Mouse (Mus musculus) heart, embryonic 14.5 days (tissue): Measurements from ENCODE around the gene Olfr54. TPM values are rescaled to one million over a fixed set of nuclear protein-coding genes. Genes with fewer than 3 reads are reported as not detected.

ENCODE experiments used
- ATAC-seq: fragments of 200-750 bp; cut with Nextera tagmentation; 2 replicates; pipeline ENCODE4 v1.8.0; 2017; ENCODE audit warnings: low read depth, moderate TSS enrichment; ENCODE audit not compliant: insufficient number of reproducible peaks, insufficient read depth, low FRiP score
- H3K27ac ChIP-seq, 2 experiments: fragments of 200-500 bp in 1 of 2; fragments of 300-500 bp in 1 of 2; sonication (generic) in 1 of 2; replicated peaks in 1 of 2; 2 replicates each; pipeline ENCODE4 v1.5.1; 2012 to 2014; ENCODE audit warnings: low read depth in 2 of 2, low read length in 2 of 2, control low read depth in 1 of 2, mild to moderate bottlenecking in 1 of 2, mixed read lengths in 1 of 2; ENCODE audit not compliant: control insufficient read depth in 1 of 2, insufficient read depth in 1 of 2
- H3K27me3 ChIP-seq: fragments of 300-500 bp; sonication (generic); 2 replicates; pipeline ENCODE4 v1.6.1; 2014; ENCODE audit warnings: mild to moderate bottlenecking, low read length, control low read depth; ENCODE audit not compliant: control insufficient read depth, insufficient read depth
- H3K36me3 ChIP-seq: fragments of 300-500 bp; sonication (generic); 2 replicates; pipeline ENCODE4 v1.6.1; 2014; ENCODE audit warnings: mild to moderate bottlenecking, control low read depth, low read length, mixed read lengths; ENCODE audit not compliant: control insufficient read depth, insufficient read depth
- H3K4me1 ChIP-seq, 2 experiments: fragments of 200-500 bp in 1 of 2; fragments of 300-500 bp in 1 of 2; sonication (generic) in 1 of 2; 2 replicates each; pipeline ENCODE4 v1.6.1; 2012 to 2014; ENCODE audit warnings: low read length in 2 of 2, control low read depth in 1 of 2, mixed read lengths in 1 of 2; ENCODE audit not compliant: control insufficient read depth in 2 of 2, insufficient read depth in 2 of 2
- H3K4me2 ChIP-seq: fragments of 300-500 bp; sonication (generic); 2 replicates; pipeline ENCODE4 v1.6.1; 2014; ENCODE audit warnings: mild to moderate bottlenecking, low read length
- H3K4me3 ChIP-seq, 2 experiments: fragments of 200-500 bp in 1 of 2; fragments of 300-500 bp in 1 of 2; sonication (generic) in 1 of 2; 2 replicates each; pipeline ENCODE4 v1.5.1; 2012 to 2014; ENCODE audit warnings: low read length in 2 of 2, mild to moderate bottlenecking in 2 of 2, control low read depth in 1 of 2, low read depth in 1 of 2, moderate library complexity in 1 of 2; ENCODE audit not compliant: control insufficient read depth in 1 of 2, insufficient read depth in 1 of 2
- H3K9ac ChIP-seq: fragments of 300-500 bp; sonication (generic); 2 replicates; pipeline ENCODE4 v1.6.1; 2014; ENCODE audit warnings: mild to moderate bottlenecking, low read length
- H3K9me3 ChIP-seq: fragments of 300-500 bp; sonication (generic); 2 replicates; pipeline ENCODE4 v1.6.1; 2016; ENCODE audit warnings: low read length, control low read depth; ENCODE audit not compliant: control insufficient read depth
- WGBS: fragments of 180-500 bp; shearing (Covaris S2); extraction: QIAGEN DNeasy Blood & Tissue Kit; methylation state at CpG from one replicate; pipeline ENCODE4 v1.1.7; 2014; 5-methylcytosine and 5-hydroxymethylcytosine counted together
- polyA plus RNA-seq: library from polyadenylated mRNA; unstranded; fragments of >200 nt; fragmentation: Nextera tagmentation; extraction: Ambion mirVana; gene quantifications from 2 replicates; pipeline ENCODE4 v1.2.1, GENCODE M21; 2014

Gene Olfr54
- polyA plus RNA-seq, 1 experiment from 2014 or later = not detected

DNA sequence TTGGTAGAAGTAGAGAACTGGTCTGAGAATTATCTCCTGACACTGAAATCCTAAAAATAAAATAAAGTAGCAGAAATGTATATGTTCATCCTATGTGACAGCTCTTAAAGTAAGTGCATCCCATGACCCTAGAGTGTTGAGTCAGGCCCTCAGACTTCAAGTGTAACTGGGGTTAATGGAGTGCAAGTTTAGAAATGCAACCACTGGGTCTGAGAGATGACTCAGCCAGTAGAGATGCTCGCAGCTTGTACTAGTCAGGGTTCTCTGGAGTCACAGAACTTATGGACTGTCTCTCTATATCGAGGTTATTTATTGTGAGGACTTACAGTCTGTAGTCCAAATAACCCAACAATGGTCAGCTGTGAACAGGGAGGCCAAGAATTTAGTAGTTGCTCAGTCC is 37.6 kb downstream of the Olfr54 start:
- no peak for ATAC-seq
- H3K4me2 ChIP-seq = no peak overlapping the region
- H3K4me3 ChIP-seq = no peak overlapping the region
- no peak overlapping the region for H3K9ac ChIP-seq
- no peaks in the 10 kb centered on the region for H3K9me3 ChIP-seq
- no peak overlapping the region for H3K27ac ChIP-seq
- no peaks in the 10 kb centered on the region for H3K36me3 ChIP-seq
- H3K4me1 ChIP-seq = no peaks in the 10 kb centered on the region
- 43% methylated on average over 2 of the region's 2 CpGs for WGBS
- H3K27me3 ChIP-seq = no peaks in the 10 kb centered on the region

DNA sequence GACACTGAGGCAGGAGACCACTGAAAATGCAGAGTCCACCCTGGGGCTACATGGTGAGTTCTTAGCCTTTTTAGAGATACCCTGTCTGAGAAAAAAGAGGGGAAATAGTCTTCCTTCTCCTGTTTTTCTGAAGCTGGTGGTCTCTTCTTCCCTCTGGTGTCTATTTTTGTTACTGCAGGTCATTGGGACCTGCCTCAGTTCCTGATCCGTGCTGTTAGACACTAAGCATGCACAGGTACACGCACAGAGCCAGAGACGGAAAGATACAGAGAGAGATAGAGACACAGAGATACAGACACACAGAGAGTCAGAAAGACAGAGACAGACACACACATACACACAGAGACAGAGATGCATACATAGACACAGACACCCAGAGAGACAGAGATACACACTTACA is 39.2 kb downstream of the Olfr54 start:
- H3K36me3 ChIP-seq = no peaks in the 10 kb centered on the region
- no peak overlapping the region for H3K4me3 ChIP-seq
- no peak overlapping the region for H3K9ac ChIP-seq
- no peak overlapping the region for H3K27ac ChIP-seq
- no peaks in the 10 kb centered on the region for H3K27me3 ChIP-seq
- no peaks in the 10 kb centered on the region for H3K9me3 ChIP-seq
- no peak overlapping the region for H3K4me2 ChIP-seq
- 38% methylated on average over 3 of the region's 3 CpGs for WGBS
- ATAC-seq = no peak
- H3K4me1 ChIP-seq = no peaks in the 10 kb centered on the region

DNA sequence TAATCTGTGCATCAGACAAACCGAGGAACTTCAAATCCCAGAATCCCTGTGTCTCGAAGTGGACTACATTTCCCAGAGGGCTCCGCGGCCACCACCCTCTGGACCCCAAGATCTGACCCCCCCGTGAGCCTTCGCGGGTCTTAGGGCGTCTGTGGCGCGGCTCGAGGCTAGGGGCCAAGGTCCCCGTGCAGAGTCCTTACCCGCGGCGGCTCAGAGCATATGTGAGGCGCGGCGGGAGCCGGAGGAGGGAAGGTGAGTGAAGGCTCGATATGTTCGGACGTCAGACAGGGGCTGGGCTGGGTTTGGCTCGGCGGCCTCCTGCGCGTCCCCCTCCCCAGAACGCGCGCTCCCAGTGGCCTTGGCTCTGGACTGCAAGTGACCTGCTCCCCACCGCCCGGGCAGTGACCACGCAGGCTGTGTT is 45.1 kb downstream of the Olfr54 start, which contains the start of gene Zfp354a:
Zfp354a (plus strand) TSS at position 107 of the 421 bp plus-strand sequence.
- Histone ChIP-seq H3K36me3 (peaks cover 30% of the 10 kb centered on the region), H3K4me2 (peak within 1 kb of the TSS; percentile 89), H3K9ac (peak within 1 kb of the TSS; percentile 86), H3K4me1 (peaks cover 5 to 6% of the 10 kb centered on the region in 2 experiments; a peak in 2 of 4 replicates), H3K27ac (peak within 1 kb of the TSS; percentile 50 to 53; a peak in 2 of 4 replicates), H3K4me3 (peak within 1 kb of the TSS; percentile 84 to 85), H3K9me3 (no peaks in the 10 kb centered on the region), H3K27me3 (no peaks in the 10 kb centered on the region)
- ATAC-seq = peak; percentile 87
- whole genome bisulfite sequencing = under 1% methylated on average over 32 of the region's 32 CpGs

DNA sequence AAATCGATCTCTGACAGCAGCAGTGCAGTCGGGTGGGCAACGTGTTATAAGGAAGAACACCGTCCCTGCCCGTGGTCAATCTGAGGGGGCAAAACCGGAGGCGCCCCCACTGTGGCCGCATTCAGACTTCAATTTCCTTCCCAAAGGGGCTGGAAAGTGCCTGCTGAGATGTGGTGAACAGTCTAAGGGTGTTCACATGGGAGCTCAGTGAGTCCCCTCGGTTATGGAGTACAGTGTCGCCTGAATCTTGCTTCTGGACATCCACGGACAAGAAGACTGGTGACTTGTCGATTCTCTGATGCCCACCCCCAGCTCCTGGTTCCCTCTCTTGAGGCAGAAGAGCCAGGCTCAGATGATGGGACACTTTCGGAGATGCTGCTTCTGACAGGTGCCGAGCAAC is 45.6 kb downstream of the Olfr54 start:
- WGBS = 14% methylated on average over 14 of the region's 14 CpGs
- peak; percentile 11; the same call in 1 of the 2 replicates for ATAC-seq

DNA sequence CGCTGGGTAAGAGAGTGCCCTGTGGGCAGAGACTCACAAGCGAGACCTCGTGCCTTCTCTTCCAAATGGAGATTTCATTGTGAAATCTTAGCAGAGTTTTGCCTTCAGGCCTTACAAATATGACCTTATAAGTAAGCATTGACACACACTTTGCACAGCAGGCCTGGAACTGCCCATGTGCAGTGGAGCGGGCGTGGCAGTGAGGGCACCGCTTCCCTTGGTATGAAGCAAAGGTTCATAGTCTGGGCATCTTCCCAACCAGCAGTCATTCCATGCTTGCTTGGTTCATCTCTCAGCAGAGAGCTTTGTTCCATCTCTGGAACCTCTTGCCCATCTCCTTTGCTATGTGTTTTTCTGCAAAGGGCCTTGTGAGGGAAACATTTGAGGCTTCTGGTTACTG is 46.9 kb downstream of the Olfr54 start:
- peaks cover 46% of the 10 kb centered on the region for H3K36me3 ChIP-seq
- H3K4me3 ChIP-seq = no peak overlapping the region
- WGBS = 88% methylated on average over 6 of the region's 6 CpGs
- ATAC-seq = no peak
- peaks cover 5 to 6% of the 10 kb centered on the region in 2 experiments; a peak in 2 of 4 replicates for H3K4me1 ChIP-seq
- H3K4me2 ChIP-seq = no peak overlapping the region
- no peak overlapping the region for H3K9ac ChIP-seq
- no peak overlapping the region for H3K27ac ChIP-seq
- no peaks in the 10 kb centered on the region for H3K27me3 ChIP-seq
- H3K9me3 ChIP-seq = no peaks in the 10 kb centered on the region

More for the DNA sequence above, 45.6 kb downstream of the Olfr54 start:
- Histone ChIP-seq H3K27me3 (no peaks in the 10 kb centered on the region), H3K4me1 (peaks cover 5 to 6% of the 10 kb centered on the region in 2 experiments; a peak in 2 of 4 replicates), H3K36me3 (peaks cover 34% of the 10 kb centered on the region), H3K4me2 (peak overlapping the region; percentile 89), H3K9ac (peak overlapping the region; percentile 86), H3K9me3 (no peaks in the 10 kb centered on the region), H3K4me3 (peak overlapping the region; percentile 84 to 85), H3K27ac (no peak overlapping the region)

DNA sequence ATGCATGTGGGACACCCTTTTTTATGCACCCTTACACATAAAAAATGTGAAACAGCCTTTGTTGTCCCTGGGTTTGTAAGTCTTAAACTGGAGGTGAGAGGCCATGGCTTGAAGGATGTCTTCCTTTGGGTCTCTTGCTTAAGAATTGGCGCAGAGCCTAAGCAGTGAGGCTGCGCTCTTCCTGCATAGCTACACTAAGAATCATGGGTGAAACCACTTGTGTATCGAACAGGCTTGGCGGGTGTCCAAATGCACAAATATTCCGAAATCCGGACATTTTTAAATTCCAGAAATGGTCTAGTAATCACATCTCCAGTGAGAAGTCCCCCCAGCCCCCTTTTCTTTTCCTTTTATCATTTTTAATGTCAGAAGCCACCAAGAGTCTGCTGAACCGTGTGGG is 49.2 kb downstream of the Olfr54 start:
- no peak for ATAC-seq
- WGBS = 81% methylated on average over 7 of the region's 7 CpGs
- Histone ChIP-seq H3K4me3 (no peak overlapping the region), H3K27ac (no peak overlapping the region), H3K36me3 (peaks cover 68% of the 10 kb centered on the region), H3K9me3 (no peaks in the 10 kb centered on the region), H3K4me1 (peaks cover 5 to 6% of the 10 kb centered on the region in 2 experiments; a peak in 2 of 4 replicates), H3K27me3 (no peaks in the 10 kb centered on the region), H3K9ac (no peak overlapping the region), H3K4me2 (no peak overlapping the region)

DNA sequence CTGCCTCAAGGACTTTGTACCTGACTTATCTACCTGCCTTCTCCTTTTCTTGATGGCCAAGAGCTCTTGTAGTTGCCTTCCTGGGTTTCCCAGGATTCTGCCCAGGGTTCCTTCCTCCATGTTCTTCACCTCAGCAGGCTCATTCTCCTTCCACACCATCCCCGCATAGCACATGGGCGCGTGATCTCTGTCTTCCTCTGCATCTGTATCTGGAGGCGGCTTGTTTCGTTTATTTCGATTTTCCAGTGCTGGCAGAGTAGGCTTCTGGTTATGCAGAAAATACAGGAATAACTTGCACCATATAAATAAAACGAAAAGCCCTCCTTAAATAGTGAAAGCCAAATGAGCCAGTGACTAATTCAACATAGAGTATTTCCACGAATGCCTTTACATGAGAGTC is 49.8 kb downstream of the Olfr54 start:
- 92% methylated on average over 8 of the region's 8 CpGs for WGBS
- no peaks in the 10 kb centered on the region for H3K27me3 ChIP-seq
- ATAC-seq = no peak
- no peak overlapping the region for H3K4me2 ChIP-seq
- no peak overlapping the region for H3K27ac ChIP-seq
- no peak overlapping the region for H3K4me3 ChIP-seq
- H3K9ac ChIP-seq = no peak overlapping the region
- H3K4me1 ChIP-seq = peaks cover 5 to 6% of the 10 kb centered on the region in 2 experiments; a peak in 2 of 4 replicates
- H3K36me3 ChIP-seq = peaks cover 74% of the 10 kb centered on the region
- H3K9me3 ChIP-seq = no peaks in the 10 kb centered on the region
